Mouse (Mus musculus): ENCODE measurements at regions not wholly inside any gene's neighbourhood (a gene's known extent, or its start where the extent isn't known, plus 50 kb on each side); places are given as distances from the start of the nearest gene placed in this dataset.
A peak's percentile ranks its signal among the peaks of the same experiment; 100 is the strongest.

DNA sequence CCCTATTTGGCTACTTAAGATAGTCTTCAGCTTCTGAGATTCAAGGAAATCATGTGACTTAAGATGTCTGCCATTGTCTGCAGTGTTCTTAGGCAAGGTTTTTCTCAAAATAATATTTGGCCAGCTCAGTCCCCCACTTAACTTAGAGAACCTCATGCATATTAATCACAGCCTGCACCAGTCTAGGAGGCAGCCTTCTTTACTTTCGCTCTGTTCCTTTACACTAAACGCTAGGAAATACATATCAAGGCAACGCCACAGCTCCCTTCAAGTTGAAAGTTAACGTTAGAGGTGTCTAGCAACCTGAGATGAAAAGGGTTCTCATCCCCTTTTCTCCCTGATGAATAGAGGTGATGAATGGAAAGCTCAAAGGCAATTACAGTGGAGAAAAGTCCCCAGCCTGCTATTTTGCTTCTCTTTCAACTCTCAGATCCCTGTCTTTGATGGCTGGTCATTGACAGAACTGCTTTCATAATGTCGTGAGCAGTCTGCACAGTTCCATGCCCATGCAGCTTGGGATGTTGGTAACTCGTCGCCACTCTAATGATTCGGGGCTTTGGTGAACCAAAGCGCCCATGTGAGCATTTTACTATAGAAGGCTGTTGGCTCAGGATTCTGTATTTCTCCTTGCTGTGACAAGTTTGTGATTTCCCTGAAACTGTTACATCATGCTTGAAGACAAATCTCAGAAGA lies 483.0 kb upstream of the Gm10306 start:
- H3K4me2 ChIP-seq (replicated peaks): no peak overlapping the region
- H3K36me3 ChIP-seq (replicated peaks; ENCODE audit: control insufficient read depth, insufficient read depth): no peaks in the 10 kb centered on the region
- no peak overlapping the region for H3K4me3 ChIP-seq (replicated peaks; ENCODE audit: low read length)
- no peak for DNase-seq (ENCODE audit: low spot score)
- H3K4me1 ChIP-seq (replicated peaks; ENCODE audit: control insufficient read depth, insufficient read depth, low read length): no peaks in the 10 kb centered on the region
- no peak overlapping the region for H3K9ac ChIP-seq
- H3K27me3 ChIP-seq (ENCODE audit: control insufficient read depth, insufficient read depth, low read length): no peaks in the 10 kb centered on the region
- ATAC-seq (ENCODE audit: low FRiP score): no peak
- no peaks in the 10 kb centered on the region for H3K9me3 ChIP-seq (ENCODE audit: control insufficient read depth, low read length)
- 56% methylated on average over 9 of the region's 9 CpGs for WGBS
- no peak overlapping the region for H3K27ac ChIP-seq

DNA sequence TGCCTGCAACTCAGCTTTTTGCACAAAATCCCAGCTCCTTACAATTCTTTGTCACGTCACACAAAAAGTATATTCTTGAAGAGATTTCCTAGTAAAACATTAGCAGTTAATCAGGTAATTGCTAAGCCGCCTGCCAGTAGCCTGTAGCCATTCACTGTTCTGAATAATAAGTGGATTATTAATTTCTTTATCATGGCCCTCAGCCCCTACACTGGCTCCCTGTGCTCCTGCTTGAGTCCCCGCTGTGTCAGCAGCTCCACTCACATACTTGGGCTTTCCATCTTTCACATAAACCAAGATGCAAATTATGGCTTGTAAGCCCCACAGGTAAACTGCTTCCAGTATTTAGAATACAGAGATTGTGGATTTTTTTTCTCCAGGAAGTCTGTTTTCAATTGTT lies 473.5 kb upstream of the Gm10306 start:
- Histone ChIP-seq H3K4me2 (replicated peaks) (no peak overlapping the region), H3K4me3 (replicated peaks; ENCODE audit: low read length) (no peak overlapping the region), H3K27ac (peak overlapping the region; percentile 18; the same call in 1 of the 2 replicates), H3K4me1 (replicated peaks; ENCODE audit: control insufficient read depth, insufficient read depth, low read length) (no peaks in the 10 kb centered on the region), H3K27me3 (ENCODE audit: control insufficient read depth, insufficient read depth, low read length) (no peaks in the 10 kb centered on the region), H3K36me3 (replicated peaks; ENCODE audit: control insufficient read depth, insufficient read depth) (no peaks in the 10 kb centered on the region), H3K9me3 (ENCODE audit: control insufficient read depth, low read length) (no peaks in the 10 kb centered on the region), H3K9ac (no peak overlapping the region)
- ATAC-seq (ENCODE audit: low FRiP score): no peak
- DNase-seq (ENCODE audit: low spot score): no peak
- WGBS: 60% methylated on average over 3 of the region's 3 CpGs

DNA sequence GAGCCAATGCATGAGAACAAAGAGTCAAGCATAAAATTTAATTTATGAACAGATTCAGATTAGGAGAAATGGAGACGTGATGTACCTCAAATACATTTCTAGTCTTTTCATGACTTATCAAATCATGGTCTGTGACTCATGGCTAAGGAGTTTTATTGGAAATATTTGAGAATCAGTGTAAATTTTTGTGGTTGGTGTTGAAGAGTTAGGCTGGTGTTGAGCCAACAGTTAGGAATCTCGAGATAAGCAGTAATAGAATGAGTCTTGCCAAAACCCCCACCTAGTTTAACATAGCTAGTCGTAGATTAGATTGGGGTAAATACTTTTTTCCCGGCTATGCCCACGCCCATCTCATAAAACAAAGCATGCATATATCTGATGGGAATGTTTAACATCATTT lies 462.0 kb upstream of the Gm10306 start:
- Histone ChIP-seq H3K4me1 (replicated peaks; ENCODE audit: control insufficient read depth, insufficient read depth, low read length) (no peaks in the 10 kb centered on the region), H3K9me3 (ENCODE audit: control insufficient read depth, low read length) (no peaks in the 10 kb centered on the region), H3K36me3 (replicated peaks; ENCODE audit: control insufficient read depth, insufficient read depth) (no peaks in the 10 kb centered on the region), H3K27me3 (ENCODE audit: control insufficient read depth, insufficient read depth, low read length) (no peaks in the 10 kb centered on the region), H3K27ac (no peak overlapping the region), H3K4me3 (replicated peaks; ENCODE audit: low read length) (no peak overlapping the region), H3K9ac (no peak overlapping the region), H3K4me2 (replicated peaks) (no peak overlapping the region)
- no peak for DNase-seq (ENCODE audit: low spot score)
- ATAC-seq (ENCODE audit: low FRiP score): no peak
- 85% methylated on average over 5 of the region's 5 CpGs for WGBS

DNA sequence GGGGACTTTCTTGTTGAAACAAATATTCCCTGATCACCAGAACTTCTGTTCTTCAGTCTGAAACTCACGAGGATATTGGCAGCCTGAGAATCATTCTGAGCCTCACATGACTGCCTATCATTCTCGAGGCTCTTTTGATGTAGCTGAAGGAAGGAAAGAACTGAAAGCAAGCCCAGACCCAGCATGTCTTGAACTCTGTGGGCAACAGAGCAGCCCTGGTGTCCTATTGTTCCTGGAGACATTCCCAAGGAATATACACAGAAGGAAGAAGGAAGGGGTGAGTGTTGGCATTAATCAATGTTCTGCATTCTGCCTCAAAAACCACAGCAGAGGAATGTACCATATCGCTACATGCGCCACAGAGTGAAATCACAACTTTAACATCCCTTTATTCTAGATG lies 449.4 kb upstream of the Gm10306 start:
- no peak for DNase-seq (ENCODE audit: low spot score)
- Histone ChIP-seq H3K4me3 (replicated peaks; ENCODE audit: low read length) (no peak overlapping the region), H3K4me1 (replicated peaks; ENCODE audit: control insufficient read depth, insufficient read depth, low read length) (no peaks in the 10 kb centered on the region), H3K27me3 (ENCODE audit: control insufficient read depth, insufficient read depth, low read length) (no peaks in the 10 kb centered on the region), H3K4me2 (replicated peaks) (no peak overlapping the region), H3K36me3 (replicated peaks; ENCODE audit: control insufficient read depth, insufficient read depth) (no peaks in the 10 kb centered on the region), H3K9me3 (ENCODE audit: control insufficient read depth, low read length) (no peaks in the 10 kb centered on the region), H3K9ac (no peak overlapping the region), H3K27ac (no peak overlapping the region)
- ATAC-seq (ENCODE audit: low FRiP score): no peak
- WGBS: 77% methylated on average over 4 of the region's 4 CpGs

DNA sequence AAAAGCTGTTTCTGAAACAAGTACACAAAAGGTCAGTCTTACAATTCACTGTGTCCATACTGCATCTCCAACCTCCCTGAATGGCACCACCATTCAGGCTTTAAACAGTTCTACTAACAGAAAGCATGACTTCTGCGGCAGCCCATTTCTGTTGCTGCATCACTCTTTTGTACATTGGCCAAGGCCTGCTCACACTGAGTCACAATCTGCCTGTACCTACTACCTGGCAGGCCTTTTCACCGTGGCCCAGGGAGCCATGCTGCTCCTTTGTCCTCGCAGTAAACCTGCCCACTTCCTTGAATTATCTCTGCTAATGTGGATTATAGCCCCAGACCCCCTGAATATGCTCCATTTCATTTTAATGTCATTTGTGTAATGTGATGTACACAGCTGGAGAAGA lies 439.5 kb upstream of the Gm10306 start:
- no peak overlapping the region for H3K9ac ChIP-seq
- H3K4me2 ChIP-seq (replicated peaks): no peak overlapping the region
- no peaks in the 10 kb centered on the region for H3K4me1 ChIP-seq (replicated peaks; ENCODE audit: control insufficient read depth, insufficient read depth, low read length)
- DNase-seq (ENCODE audit: low spot score) (no peak), ATAC-seq (ENCODE audit: low FRiP score) (no peak)
- H3K36me3 ChIP-seq (replicated peaks; ENCODE audit: control insufficient read depth, insufficient read depth): no peaks in the 10 kb centered on the region
- H3K9me3 ChIP-seq (ENCODE audit: control insufficient read depth, low read length): no peaks in the 10 kb centered on the region
- no peak overlapping the region for H3K27ac ChIP-seq
- no peak overlapping the region for H3K4me3 ChIP-seq (replicated peaks; ENCODE audit: low read length)
- 77% methylated on average over 3 of the region's 3 CpGs for WGBS
- H3K27me3 ChIP-seq (ENCODE audit: control insufficient read depth, insufficient read depth, low read length): no peaks in the 10 kb centered on the region

DNA sequence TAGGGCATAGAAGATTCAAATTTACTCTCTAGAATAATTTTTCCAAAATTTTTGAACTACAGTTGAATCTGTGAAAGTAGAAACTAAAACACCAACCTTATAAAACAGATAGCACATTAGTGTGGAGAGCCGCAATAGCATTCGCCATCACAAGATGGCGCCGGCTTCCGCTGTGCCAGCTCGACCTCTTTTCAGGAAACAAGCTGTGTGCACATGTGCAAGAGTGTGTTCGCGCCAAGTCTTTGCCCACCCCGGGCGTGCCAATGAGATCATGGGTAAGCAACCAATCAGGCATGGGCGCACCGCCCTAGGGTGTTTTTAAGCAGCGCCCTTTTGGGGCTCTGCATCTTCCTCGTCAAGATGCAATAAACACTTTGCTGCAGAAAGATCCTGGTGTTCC lies 432.2 kb upstream of the Gm10306 start:
- no peak overlapping the region for H3K4me2 ChIP-seq (replicated peaks)
- DNase-seq (ENCODE audit: low spot score) (no peak), ATAC-seq (ENCODE audit: low FRiP score) (no peak)
- no peak overlapping the region for H3K4me3 ChIP-seq (replicated peaks; ENCODE audit: low read length)
- H3K9me3 ChIP-seq (ENCODE audit: control insufficient read depth, low read length): no peaks in the 10 kb centered on the region
- 80% methylated on average over 14 of the region's 14 CpGs for WGBS
- H3K9ac ChIP-seq: no peak overlapping the region
- H3K36me3 ChIP-seq (replicated peaks; ENCODE audit: control insufficient read depth, insufficient read depth): no peaks in the 10 kb centered on the region
- no peaks in the 10 kb centered on the region for H3K4me1 ChIP-seq (replicated peaks; ENCODE audit: control insufficient read depth, insufficient read depth, low read length)
- no peaks in the 10 kb centered on the region for H3K27me3 ChIP-seq (ENCODE audit: control insufficient read depth, insufficient read depth, low read length)
- H3K27ac ChIP-seq: no peak overlapping the region

DNA sequence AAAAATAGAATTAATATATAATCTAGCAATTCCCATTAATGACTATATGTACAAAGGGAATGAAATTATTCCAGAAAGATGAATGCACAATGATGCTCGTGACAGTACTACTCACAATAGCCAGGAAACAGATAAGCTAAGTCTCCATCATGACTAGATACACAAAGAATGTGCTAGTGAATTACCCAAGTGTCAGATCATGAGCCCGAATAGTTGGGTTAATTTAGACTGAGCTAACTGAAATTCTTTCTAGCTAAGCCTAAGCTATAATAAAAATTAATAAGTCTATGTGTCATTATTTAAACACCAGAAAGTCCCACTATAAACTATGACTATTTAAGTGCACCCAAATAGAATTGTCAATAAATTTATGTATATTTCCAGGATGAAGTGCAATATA lies 418.4 kb upstream of the Gm10306 start:
- Histone ChIP-seq H3K9me3 (ENCODE audit: control insufficient read depth, low read length) (peaks cover 5% of the 10 kb centered on the region; the same call in 1 of the 2 replicates), H3K9ac (no peak overlapping the region), H3K4me1 (replicated peaks; ENCODE audit: control insufficient read depth, insufficient read depth, low read length) (no peaks in the 10 kb centered on the region), H3K4me2 (replicated peaks) (no peak overlapping the region), H3K27ac (no peak overlapping the region), H3K36me3 (replicated peaks; ENCODE audit: control insufficient read depth, insufficient read depth) (no peaks in the 10 kb centered on the region), H3K4me3 (replicated peaks; ENCODE audit: low read length) (no peak overlapping the region), H3K27me3 (ENCODE audit: control insufficient read depth, insufficient read depth, low read length) (no peaks in the 10 kb centered on the region)
- ATAC-seq (ENCODE audit: low FRiP score): no peak
- no peak for DNase-seq (ENCODE audit: low spot score)
- 87% methylated on average over 2 of the region's 2 CpGs for WGBS

DNA sequence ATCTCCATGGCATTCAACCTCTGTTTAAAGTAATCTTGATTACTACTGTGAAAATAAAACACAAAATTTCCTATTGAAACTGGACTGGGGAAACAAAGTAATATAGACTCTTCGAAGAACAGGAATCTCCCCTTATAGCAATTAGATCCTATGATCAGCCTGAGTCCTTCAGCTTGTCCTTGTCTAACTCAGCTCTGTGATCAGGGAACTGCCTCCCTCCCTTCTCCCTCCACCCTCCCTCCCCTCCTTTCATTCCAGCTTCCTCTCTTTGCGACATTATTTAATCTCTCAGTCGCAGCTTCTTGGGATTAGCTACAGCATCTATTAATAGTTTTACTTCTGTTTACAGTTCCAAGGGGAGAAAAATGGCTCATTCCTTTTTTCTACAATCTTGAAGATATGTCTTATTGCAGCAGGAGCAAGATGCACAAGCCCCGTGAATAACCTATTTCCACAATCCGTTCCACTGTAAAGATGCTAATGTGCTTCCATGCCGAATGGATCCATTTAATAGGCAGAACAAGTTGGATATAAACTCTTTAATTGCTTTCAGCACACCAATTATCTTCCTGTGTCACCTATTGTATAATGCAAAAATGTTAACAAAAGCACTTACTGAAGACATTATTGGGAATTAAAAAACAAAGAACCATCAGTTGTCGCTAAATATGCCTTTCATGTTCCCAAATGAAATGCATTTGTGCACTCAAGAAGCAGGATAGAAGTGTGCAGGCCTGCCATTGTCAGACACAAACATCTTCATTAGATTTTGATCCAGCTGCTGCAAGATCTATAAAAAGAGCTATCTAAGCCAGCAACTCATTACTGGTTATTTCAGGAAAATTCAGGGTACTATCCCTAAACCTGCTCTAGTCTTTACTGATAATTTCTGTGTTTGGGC lies 411.2 kb upstream of the Gm10306 start:
- ATAC-seq (ENCODE audit: low FRiP score) (peak; percentile 55; the same call in 1 of the 2 replicates), DNase-seq (ENCODE audit: low spot score) (no peak)
- Histone ChIP-seq H3K36me3 (replicated peaks; ENCODE audit: control insufficient read depth, insufficient read depth) (no peaks in the 10 kb centered on the region), H3K4me3 (replicated peaks; ENCODE audit: low read length) (no peak overlapping the region), H3K27ac (peak overlapping the region; percentile 38; the same call in 1 of the 2 replicates), H3K4me1 (replicated peaks; ENCODE audit: control insufficient read depth, insufficient read depth, low read length) (0 out of 2 replicates have a peak, but pooled peaks cover 4% of the 10 kb centered on the region), H3K27me3 (ENCODE audit: control insufficient read depth, insufficient read depth, low read length) (no peaks in the 10 kb centered on the region), H3K4me2 (replicated peaks) (no peak overlapping the region), H3K9me3 (ENCODE audit: control insufficient read depth, low read length) (peaks cover 5% of the 10 kb centered on the region; the same call in 1 of the 2 replicates), H3K9ac (no peak overlapping the region)
- WGBS: 32% methylated on average over 7 of the region's 7 CpGs

DNA sequence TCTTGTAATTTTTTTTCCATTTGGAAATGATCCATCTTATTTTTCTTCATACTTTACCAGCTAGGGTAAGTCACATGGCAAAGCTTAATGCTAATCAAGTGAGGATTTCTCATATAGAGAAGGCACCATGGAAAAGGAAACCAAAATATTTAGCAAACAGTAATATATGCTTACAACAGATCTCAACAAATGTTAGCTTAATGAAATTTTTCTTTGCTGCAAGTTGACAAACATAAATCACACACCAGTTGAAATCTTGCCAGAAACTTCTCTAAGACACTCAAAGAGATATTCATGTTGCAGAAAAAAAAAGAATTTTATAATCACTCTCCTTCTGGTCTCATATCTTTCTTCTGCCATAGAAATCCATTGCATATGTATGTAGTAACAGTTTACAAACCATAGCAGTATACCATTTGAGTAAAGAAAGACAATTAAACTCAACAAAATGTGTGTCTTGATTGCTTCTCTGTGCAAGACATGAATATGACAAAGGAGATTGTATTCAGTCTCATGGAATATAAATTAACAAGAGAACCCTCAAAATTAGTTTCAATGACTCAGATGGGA lies 408.3 kb upstream of the Gm10306 start:
- no peaks in the 10 kb centered on the region for H3K36me3 ChIP-seq (replicated peaks; ENCODE audit: control insufficient read depth, insufficient read depth)
- no peak for DNase-seq (ENCODE audit: low spot score)
- no peak overlapping the region for H3K27ac ChIP-seq
- H3K4me2 ChIP-seq (replicated peaks): no peak overlapping the region
- no peaks in the 10 kb centered on the region for H3K27me3 ChIP-seq (ENCODE audit: control insufficient read depth, insufficient read depth, low read length)
- no peaks in the 10 kb centered on the region for H3K9me3 ChIP-seq (ENCODE audit: control insufficient read depth, low read length)
- no peak overlapping the region for H3K9ac ChIP-seq
- ATAC-seq (ENCODE audit: low FRiP score): no peak
- 0 out of 2 replicates have a peak, but pooled peaks cover 4% of the 10 kb centered on the region for H3K4me1 ChIP-seq (replicated peaks; ENCODE audit: control insufficient read depth, insufficient read depth, low read length)
- H3K4me3 ChIP-seq (replicated peaks; ENCODE audit: low read length): no peak overlapping the region

All from hindbrain, embryonic 14.5 days (tissue).